Mouse (Mus musculus) spleen, adult 10 weeks (tissue): ENCODE measurements around the gene Mrgpra6. TPM values are rescaled to one million over a fixed set of nuclear protein-coding genes. Genes with fewer than 3 reads are reported as not detected.

Experiments used
- polyA plus RNA-seq: library from polyadenylated mRNA; stranded (reverse); fragments of 350-450 nt; fragmentation: Illumina TruSeq; extraction: RNeasy Lipid Tissue Mini Kit (QIAGEN cat#74804); gene quantifications from one replicate; pipeline ENCODE4 v1.2.3, GENCODE M21; 2015; ENCODE audit warnings: low replicate concordance; ENCODE audit not compliant: insufficient read depth

Gene Mrgpra6
- not detected for polyA plus RNA-seq

GRCm38 (mm10) chr7:47204830-47205229, at the start of gene Mrgpra6:
Mrgpra6 (minus strand) TSS chr7:47204920.

DNA sequence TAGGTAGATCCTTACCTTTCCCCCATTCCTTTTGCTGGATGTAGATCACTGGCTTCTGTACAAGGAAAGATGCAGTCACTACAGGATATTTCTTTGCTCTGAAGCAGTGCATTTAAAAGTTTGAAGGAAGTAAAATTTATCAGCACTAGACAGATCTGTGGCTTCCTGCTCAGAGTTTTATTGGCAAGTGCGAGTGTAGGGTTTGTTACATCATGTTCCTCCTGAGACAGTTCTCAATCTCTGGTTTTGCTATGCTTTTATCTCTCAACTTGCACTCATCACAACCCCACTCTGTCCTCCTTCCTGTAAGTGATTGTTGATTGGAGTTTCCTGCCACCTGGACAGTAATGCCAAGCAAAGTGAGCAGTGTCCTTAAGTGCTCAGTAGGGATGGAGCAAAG, 48.0 kb upstream of the Mrgpra6 start, which contains the start of gene Mrgpra9:
TSS of gene Mrgpra9 (minus strand) at position 79 of the 400 bp plus-strand sequence.

Other genes starting within 250 kb of the Mrgpra6 start
- 11.0 TPM for gene Uevld, start 246.4 kb downstream of the Mrgpra6 start, polyA plus RNA-seq
- gene Gm9999, start 221.3 kb downstream of the Mrgpra6 start, polyA plus RNA-seq = not detected
- gene Spty2d1, start 196.5 kb downstream of the Mrgpra6 start, polyA plus RNA-seq = 29.6 TPM
- 24.0 TPM for gene Tmem86a, start 154.3 kb downstream of the Mrgpra6 start, polyA plus RNA-seq
- 0.21 TPM for gene Ptpn5, start 71.2 kb downstream of the Mrgpra6 start, polyA plus RNA-seq
- gene Mrgpra9, start 47.9 kb upstream of the Mrgpra6 start, polyA plus RNA-seq = not detected
- not detected for gene Mrgpra1, start 149.3 kb upstream of the Mrgpra6 start, polyA plus RNA-seq
- gene Mrgpra2a, start 247.2 kb upstream of the Mrgpra6 start, polyA plus RNA-seq = 0.40 TPM